Mouse (Mus musculus) midbrain, embryonic 12.5 days (tissue): ENCODE data around the gene Tnfsf18. TPM values are rescaled to one million over a fixed set of nuclear protein-coding genes. Genes with fewer than 3 reads are reported as not detected.

Experiments
- ATAC-seq: fragments of 200-750 bp; cut with Nextera tagmentation; 2 replicates; pipeline ENCODE4 v1.8.0; 2017; ENCODE audit warnings: low read depth, moderate TSS enrichment, moderate library complexity; ENCODE audit not compliant: low FRiP score
- H3K27ac ChIP-seq: fragments of 300-500 bp; sonication (generic); replicated peaks from 2 replicates; pipeline ENCODE4 v1.5.1; 2016; ENCODE audit warnings: mild to moderate bottlenecking
- H3K27me3 ChIP-seq: fragments of 300-500 bp; sonication (generic); 2 replicates; pipeline ENCODE4 v1.6.1; 2016; ENCODE audit warnings: mild to moderate bottlenecking
- H3K36me3 ChIP-seq: fragments of 300-500 bp; sonication (generic); 2 replicates; pipeline ENCODE4 v1.6.1; 2016
- H3K4me1 ChIP-seq: fragments of 300-500 bp; sonication (generic); 2 replicates; pipeline ENCODE4 v1.6.1; 2016
- H3K4me2 ChIP-seq: fragments of 300-500 bp; sonication (generic); replicated peaks from 2 replicates; pipeline ENCODE4 v1.6.1; 2016; ENCODE audit warnings: mild to moderate bottlenecking, moderate library complexity
- H3K4me3 ChIP-seq: fragments of 300-500 bp; sonication (generic); 2 replicates; pipeline ENCODE4 v1.5.1; 2016; ENCODE audit warnings: mild to moderate bottlenecking
- H3K9ac ChIP-seq: fragments of 300-500 bp; sonication (generic); replicated peaks from 2 replicates; pipeline ENCODE4 v1.6.1; 2016; ENCODE audit warnings: mild to moderate bottlenecking, moderate library complexity
- H3K9me3 ChIP-seq: fragments of 300-500 bp; sonication (generic); 2 replicates; pipeline ENCODE4 v1.6.1; 2016; ENCODE audit warnings: mild to moderate bottlenecking
- WGBS: fragments of 180-500 bp; shearing (Covaris S2); methylation state at CpG from one replicate; pipeline ENCODE4 v1.1.7; 2016; 5-methylcytosine and 5-hydroxymethylcytosine counted together
- polyA plus RNA-seq: library from polyadenylated mRNA; unstranded; fragments of >200 nt; fragmentation: Nextera tagmentation; extraction: Ambion mirVana; gene quantifications from 2 replicates; pipeline ENCODE4 v1.2.1, GENCODE M21; 2016

Tnfsf18 gene
- polyA plus RNA-seq, 1 experiment from 2014 or later: 0.08 TPM

- H3K9ac ChIP-seq: no peak overlapping the region
- no peaks in the 10 kb centered on the region for H3K27me3 ChIP-seq
- no peak overlapping the region for H3K4me2 ChIP-seq
- H3K36me3 ChIP-seq: no peaks in the 10 kb centered on the region
- no peaks in the 10 kb centered on the region for H3K4me1 ChIP-seq
- ATAC-seq: no peak
- no peak overlapping the region for H3K4me3 ChIP-seq
- 83% methylated on average over 4 of the region's 4 CpGs for WGBS
- no peak overlapping the region for H3K27ac ChIP-seq
- no peaks in the 10 kb centered on the region for H3K9me3 ChIP-seq
Observed at GRCm38 (mm10) chr1:161500811-161501146, 6.3 kb downstream of the Tnfsf18 start.

DNA sequence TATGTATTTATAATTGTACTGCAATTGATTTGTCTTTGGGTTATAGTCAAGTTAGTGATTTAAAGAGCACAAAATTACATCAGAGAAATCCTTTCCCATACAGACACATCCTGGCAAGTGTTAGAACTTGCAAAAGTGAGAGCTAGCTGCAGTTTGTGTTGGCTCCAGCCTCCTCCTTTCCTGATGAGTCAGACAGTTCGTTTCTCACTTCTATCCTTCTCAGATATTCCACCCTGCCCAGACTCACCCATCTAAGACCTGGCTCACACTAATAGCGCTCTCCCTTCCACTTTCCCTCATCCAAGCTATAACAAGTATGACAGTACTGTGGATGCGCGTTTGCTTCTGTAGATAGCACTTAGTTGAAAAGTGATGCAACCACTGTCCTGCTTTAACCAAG lies 11.9 kb downstream of the Tnfsf18 start:
- 88% methylated on average over 4 of the region's 4 CpGs for WGBS
- Histone ChIP-seq H3K9me3 (no peaks in the 10 kb centered on the region), H3K4me2 (no peak overlapping the region), H3K27me3 (no peaks in the 10 kb centered on the region), H3K27ac (no peak overlapping the region), H3K4me1 (no peaks in the 10 kb centered on the region), H3K4me3 (no peak overlapping the region), H3K9ac (no peak overlapping the region), H3K36me3 (no peaks in the 10 kb centered on the region)
- ATAC-seq: no peak

- Histone ChIP-seq H3K27ac (no peak overlapping the region), H3K4me2 (no peak overlapping the region), H3K4me3 (no peak overlapping the region), H3K9ac (no peak overlapping the region), H3K27me3 (no peaks in the 10 kb centered on the region), H3K4me1 (no peaks in the 10 kb centered on the region), H3K9me3 (no peaks in the 10 kb centered on the region), H3K36me3 (no peaks in the 10 kb centered on the region)
- 73% methylated on average over 3 of the region's 3 CpGs for WGBS
- no peak for ATAC-seq
Observed at GRCm38 (mm10) chr1:161507623-161508047, 13.2 kb downstream of the Tnfsf18 start.

DNA sequence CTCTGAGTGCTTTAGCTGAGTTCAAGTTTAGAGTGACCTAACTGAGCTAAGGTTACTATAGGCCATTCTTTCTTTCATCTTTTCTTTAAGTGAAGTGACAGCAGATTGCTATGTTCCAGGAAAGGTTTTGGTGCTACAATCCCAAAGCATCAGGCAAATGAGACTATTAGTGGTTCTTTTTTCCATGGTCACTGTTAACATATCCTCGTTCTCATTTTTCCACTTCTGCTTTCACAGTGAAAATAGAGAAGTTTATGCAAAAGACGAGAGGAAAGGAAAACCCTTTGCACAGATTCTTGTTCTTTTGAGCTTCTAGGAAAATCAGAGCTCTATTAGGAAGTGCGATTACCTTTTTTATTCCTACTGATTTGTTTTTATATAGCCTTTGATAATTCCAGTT lies 22.9 kb downstream of the Tnfsf18 start:
- H3K4me2 ChIP-seq: no peak overlapping the region

GRCm38 (mm10) chr1:161520223-161520622 lies 25.8 kb downstream of the Tnfsf18 start:
- Histone ChIP-seq H3K9me3 (no peaks in the 10 kb centered on the region), H3K36me3 (no peaks in the 10 kb centered on the region), H3K9ac (no peak overlapping the region), H3K4me2 (no peak overlapping the region), H3K27me3 (no peaks in the 10 kb centered on the region), H3K4me1 (no peaks in the 10 kb centered on the region), H3K4me3 (no peak overlapping the region), H3K27ac (no peak overlapping the region)
- ATAC-seq: no peak
- WGBS: 82% methylated on average over 1 of the region's 1 CpGs

More for the DNA sequence above, 22.9 kb downstream of the Tnfsf18 start:
- H3K27ac ChIP-seq: no peak overlapping the region
- H3K36me3 ChIP-seq: no peaks in the 10 kb centered on the region
- no peaks in the 10 kb centered on the region for H3K4me1 ChIP-seq
- H3K9ac ChIP-seq: no peak overlapping the region
- no peaks in the 10 kb centered on the region for H3K9me3 ChIP-seq
- no peaks in the 10 kb centered on the region for H3K27me3 ChIP-seq
- WGBS: 83% methylated on average over 3 of the region's 3 CpGs
- no peak for ATAC-seq
- no peak overlapping the region for H3K4me3 ChIP-seq

GRCm38 (mm10) chr1:161528173-161528572 lies 33.7 kb downstream of the Tnfsf18 start:
- Histone ChIP-seq H3K27me3 (no peaks in the 10 kb centered on the region), H3K4me3 (no peak overlapping the region), H3K4me2 (no peak overlapping the region), H3K36me3 (no peaks in the 10 kb centered on the region), H3K9me3 (no peaks in the 10 kb centered on the region), H3K27ac (no peak overlapping the region), H3K4me1 (no peaks in the 10 kb centered on the region), H3K9ac (no peak overlapping the region)
- WGBS: 88% methylated on average over 1 of the region's 1 CpGs
- no peak for ATAC-seq

DNA sequence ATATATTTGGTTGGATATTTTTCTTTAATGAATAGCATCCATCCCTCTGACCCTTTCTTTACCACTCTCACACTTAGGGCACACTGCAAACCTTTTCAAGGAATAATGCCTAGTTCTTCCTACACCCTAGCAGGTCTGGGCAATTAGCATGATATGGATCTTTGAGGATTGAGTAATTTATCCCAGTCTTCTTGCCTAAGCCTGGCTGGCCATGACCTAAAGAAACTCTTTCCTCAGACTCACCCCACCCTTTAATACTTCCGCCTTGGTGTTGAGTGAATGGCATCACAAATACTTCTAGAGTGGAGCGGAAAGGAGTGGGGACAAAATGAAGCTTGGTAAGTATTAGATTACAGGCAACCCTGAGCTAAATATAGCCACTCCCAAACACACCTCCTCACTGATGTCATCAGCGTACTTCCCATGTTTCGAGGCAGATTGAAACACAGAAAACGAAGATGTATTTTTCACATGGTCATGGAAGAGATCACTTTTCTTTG lies 56.2 kb downstream of the Tnfsf18 start:
- Histone ChIP-seq H3K4me1 (no peaks in the 10 kb centered on the region), H3K4me2 (no peak overlapping the region), H3K27ac (no peak overlapping the region), H3K4me3 (no peak overlapping the region), H3K36me3 (no peaks in the 10 kb centered on the region), H3K27me3 (no peaks in the 10 kb centered on the region), H3K9ac (no peak overlapping the region), H3K9me3 (no peaks in the 10 kb centered on the region)
- WGBS: 94% methylated on average over 5 of the region's 5 CpGs
- no peak for ATAC-seq

DNA sequence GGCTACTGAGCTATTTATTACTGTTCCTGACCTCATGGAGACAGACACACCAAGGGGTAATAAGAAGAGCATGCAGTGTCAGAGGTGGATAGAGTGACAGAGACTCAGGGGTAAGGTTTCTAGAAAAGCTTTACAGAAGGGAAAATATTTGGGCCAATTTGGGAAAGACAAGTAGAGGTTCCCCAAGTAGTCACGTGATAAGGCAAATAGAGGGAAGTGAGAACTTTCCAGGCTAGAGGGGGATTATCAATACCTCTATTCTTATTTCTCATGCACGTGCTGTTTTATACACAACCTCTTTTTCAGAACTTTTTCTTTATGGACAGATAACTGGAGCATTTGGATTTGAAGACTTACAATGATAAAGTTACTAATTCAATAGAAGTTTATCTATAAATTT lies 57.6 kb downstream of the Tnfsf18 start:
- no peaks in the 10 kb centered on the region for H3K36me3 ChIP-seq
- no peak overlapping the region for H3K4me3 ChIP-seq
- H3K9me3 ChIP-seq: no peaks in the 10 kb centered on the region
- no peaks in the 10 kb centered on the region for H3K4me1 ChIP-seq
- no peak overlapping the region for H3K27ac ChIP-seq
- ATAC-seq: no peak
- H3K4me2 ChIP-seq: no peak overlapping the region
- no peaks in the 10 kb centered on the region for H3K27me3 ChIP-seq
- WGBS: 72% methylated on average over 2 of the region's 2 CpGs
- no peak overlapping the region for H3K9ac ChIP-seq

Other genes starting within 250 kb of the Tnfsf18 start
- 287 and 297 TPM in 2 replicates for gene Prdx6, start 243.4 kb upstream of the Tnfsf18 start, polyA plus RNA-seq
- gene Tnfsf4, start 99.2 kb upstream of the Tnfsf18 start, polyA plus RNA-seq: 0.13 TPM in 1 of 2 replicates, not detected in the other